Mouse (Mus musculus) brain, embryonic 14.5 days (tissue): ENCODE measurements around the gene Eif3b.

Experiments used
- CTCF ChIP-seq: fragments of 200-500 bp; IDR thresholded peaks from 2 replicates; pipeline ENCODE4 v1.5.1; 2012; ENCODE audit warnings: inconsistent platforms, mild to moderate bottlenecking, moderate library complexity, borderline replicate concordance; ENCODE audit not compliant: insufficient read depth, insufficient read length; ENCODE audit errors: extremely low read depth
- POLR2A ChIP-seq: fragments of 200-500 bp; IDR thresholded peaks from 2 replicates; pipeline ENCODE4 v1.6.1; 2012; ENCODE audit warnings: mild to moderate bottlenecking, inconsistent platforms, borderline replicate concordance; ENCODE audit not compliant: poor library complexity, insufficient read depth, insufficient read length, severe bottlenecking; ENCODE audit errors: extremely low read depth

DNA sequence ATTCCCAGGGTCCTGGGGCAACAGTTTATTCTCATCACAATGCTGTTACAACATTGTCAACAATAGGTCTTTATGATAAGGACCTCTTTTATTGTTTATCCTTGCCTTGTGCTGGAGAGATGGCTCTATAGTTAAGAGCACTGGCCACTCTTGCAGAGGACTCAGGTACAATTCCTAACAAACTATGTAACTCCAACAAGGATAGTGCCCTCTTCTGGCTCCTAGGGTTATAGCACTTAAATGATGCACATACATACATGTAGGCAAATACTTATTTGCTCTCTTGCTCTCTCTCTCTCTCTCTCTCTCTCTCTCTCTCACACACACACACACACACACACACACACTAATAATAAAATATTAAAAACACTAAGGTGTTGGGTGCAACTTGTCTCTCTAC lies 10.3 kb upstream of the Eif3b start:
- TF ChIP-seq POLR2A: no peak
- no peak for TF ChIP-seq CTCF
